8 mouse cellular contexts compared by ENCODE assay signal in the genomic region with DNA sequence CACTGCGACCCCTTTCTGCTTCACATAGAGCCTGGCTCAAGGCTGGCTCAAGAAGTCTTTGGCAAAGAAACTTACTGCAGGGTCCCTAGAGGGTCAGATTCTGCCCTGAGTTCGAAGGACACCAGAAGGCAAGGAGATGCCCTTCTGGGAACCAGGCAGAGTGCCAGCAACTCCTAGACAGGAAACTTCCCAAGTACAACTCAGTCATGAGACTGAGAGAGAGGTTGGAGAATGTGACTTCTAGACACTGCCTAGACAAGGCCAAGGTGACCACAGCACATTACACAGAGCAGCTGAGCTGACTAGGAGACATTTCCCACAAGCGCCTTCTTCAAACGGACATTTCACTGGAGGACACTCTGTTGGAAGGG. TPM values are rescaled to one million over a fixed set of nuclear protein-coding genes. Genes with fewer than 3 reads are reported as not detected.
DNase-seq lines count a peak whose midpoint lies in the region; ATAC-seq and TF ChIP-seq lines count a peak whose summit lies in the region.

No protein-coding gene starts in this region.

- H3K27me3 ChIP-seq in hindbrain, embryonic 14.5 days (ENCODE audit: control insufficient read depth, insufficient read depth, low read length), result peaks cover 10% of the 10 kb centered on the region; the same call in 1 of the 2 replicates
- peaks cover 33% of the 10 kb centered on the region for H3K27me3 ChIP-seq in limb, embryonic 15.5 days

- no peaks in the 10 kb centered on the region for H3K4me1 ChIP-seq in hindbrain, embryonic 14.5 days (replicated peaks; ENCODE audit: control insufficient read depth, insufficient read depth, low read length)
- H3K4me1 ChIP-seq in limb, embryonic 15.5 days, result peaks cover 7% of the 10 kb centered on the region

- peak overlapping the region; percentile 64; the same call in 1 of the 2 replicates for H3K9ac ChIP-seq in hindbrain, embryonic 14.5 days
- H3K9ac ChIP-seq in limb, embryonic 15.5 days, result no peak overlapping the region

- H3K27ac ChIP-seq in left cerebral cortex, adult 2 months, result peak overlapping the region; percentile 94
- no peak overlapping the region for H3K27ac ChIP-seq in hindbrain, embryonic 14.5 days
- no peak overlapping the region for H3K27ac ChIP-seq in limb, embryonic 15.5 days

- intact Hi-C loops in left cerebral cortex, adult 2 months (cut with DNase I), result loop anchor here (5.0 to 10.0 kb wide), 2 partner anchors 127 to 430 kb away; no protein-coding TSS in a partner anchor

- DNase-seq in left cerebral cortex, adult 2 months (ENCODE audit: extremely low spot score in 1 of 2, low spot score in 2 of 2), result no peak
- no peak for DNase-seq in left cerebral cortex, adult 11 months (ENCODE audit: low spot score)
- DNase-seq in cerebellum, adult 9-11 months, result peak; percentile 78
- no peak for DNase-seq in hindbrain, embryonic 14.5 days (ENCODE audit: low spot score)
- no peak for DNase-seq in liver

- H3K4me3 ChIP-seq in left cerebral cortex, adult 2 months, result peak overlapping the region; percentile 83
- peak overlapping the region; percentile 69; the same call in 1 of the 2 replicates for H3K4me3 ChIP-seq in hindbrain, embryonic 14.5 days (replicated peaks; ENCODE audit: low read length)
- no peak overlapping the region for H3K4me3 ChIP-seq in limb, embryonic 15.5 days

- TF ChIP-seq CTCF in left cerebral cortex, adult 2 months (IDR thresholded peaks at IDR 0.05), result no peak

- no peak for ATAC-seq in hindbrain, embryonic 14.5 days (ENCODE audit: low FRiP score)
- no peak for ATAC-seq in limb, embryonic 15.5 days (ENCODE audit: insufficient number of reproducible peaks, low FRiP score, low TSS enrichment, low read depth)
- no peak for ATAC-seq in inflammation-experienced regulatory T-cells, adult 6 months
- no peak for ATAC-seq in monocyte, adult 5-6 weeks (replicated peaks; ENCODE audit: insufficient number of reproducible peaks, low FRiP score, low TSS enrichment, poor library complexity, severe bottlenecking)

- H3K9me3 ChIP-seq in hindbrain, embryonic 14.5 days (ENCODE audit: control insufficient read depth, low read length), result no peaks in the 10 kb centered on the region
- H3K9me3 ChIP-seq in limb, embryonic 15.5 days, result no peaks in the 10 kb centered on the region

- WGBS in hindbrain, embryonic 14.5 days, result 66% methylated on average over 4 of the region's 4 CpGs
- WGBS in limb, embryonic 15.5 days, result 69% methylated on average over 4 of the region's 4 CpGs

- peak overlapping the region; percentile 98 for H3K4me2 ChIP-seq in hindbrain, embryonic 14.5 days (replicated peaks)
- H3K4me2 ChIP-seq in limb, embryonic 15.5 days, result peak overlapping the region; percentile 81; the same call in 1 of the 2 replicates

- no peaks in the 10 kb centered on the region for H3K36me3 ChIP-seq in hindbrain, embryonic 14.5 days (replicated peaks; ENCODE audit: control insufficient read depth, insufficient read depth)
- H3K36me3 ChIP-seq in limb, embryonic 15.5 days, result no peaks in the 10 kb centered on the region

RNA-seq across cellular contexts. Expression of a gene that starts 0.5 kb away (rescaled TPM):
- 10 to 100 TPM; 55.1 to 56.0 TPM for total RNA-seq in left cerebral cortex, adult 2 months (2021)
- 21.3 and 24.8 TPM in 2 replicates for polyA plus RNA-seq in hindbrain, embryonic 14.5 days (2014; fragmentation: Nextera tagmentation; extraction: Ambion mirVana)
- 2.2 and 2.9 TPM in 2 replicates for polyA plus RNA-seq in limb, embryonic 15.5 days (2015; fragmentation: Nextera tagmentation; extraction: Ambion mirVana)
- under 1 TPM in 1 of 3 experiments, not detected in 2; 0.27 TPM for polyA plus RNA-seq in inflammation-experienced regulatory T-cells, adult 6 months (2017; shearing (Covaris generic))
- 0.11 TPM in 1 of 3 replicates, not detected in the others for total RNA-seq in monocyte, adult 5-6 weeks (2017)
